Mouse (Mus musculus) spleen, adult 2 months (tissue): ENCODE data around the gene Dhx30.

ENCODE experiments used
- CTCF ChIP-seq: fragments of 200-500 bp; IDR thresholded peaks from 2 replicates; pipeline ENCODE4 v1.5.1; 2011; ENCODE audit warnings: mild to moderate bottlenecking, inconsistent platforms; ENCODE audit not compliant: insufficient read depth, insufficient read length, insufficient replicate concordance; ENCODE audit errors: extremely low read depth
- POLR2A ChIP-seq: fragments of 200-500 bp; IDR thresholded peaks from 2 replicates; pipeline ENCODE4 v1.6.1; 2011; ENCODE audit warnings: low read depth, low read length, inconsistent platforms

- TF ChIP-seq CTCF (no peak), POLR2A (no peak)
These were observed 64.7 kb downstream of the Dhx30 start for GRCm38 (mm10) chr9:110052951-110053304.
